22 mouse cellular contexts compared by ENCODE assay signal in the genomic region with DNA sequence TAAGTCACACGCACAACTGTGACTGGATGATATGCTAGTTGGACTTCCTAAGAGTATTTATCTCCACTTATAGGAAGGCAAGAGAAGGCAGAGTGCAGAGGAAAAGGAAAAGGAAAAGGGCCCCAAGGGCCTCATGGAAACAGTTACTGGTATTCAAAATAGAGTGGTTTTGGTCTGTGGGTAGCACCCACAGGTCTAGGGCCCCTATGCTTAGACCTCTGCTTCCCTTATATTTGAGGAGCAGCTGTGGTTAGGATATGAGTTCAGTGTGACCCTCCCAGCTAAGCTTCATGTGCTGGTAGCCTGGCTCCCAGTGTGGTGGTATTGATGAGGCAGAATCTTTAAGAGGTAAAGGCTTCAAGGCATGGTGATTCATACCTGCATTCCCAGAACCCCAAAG.
DNase-seq lines count a peak whose midpoint lies in the region; ATAC-seq lines count a peak whose summit lies in the region.
"Had no signal": no experiment of that assay in that cellular context is flagged by ENCODE, and none has a peak within 500 bp of the region (broad histone marks: within the 10 kb centered on the region; RNA-seq: fewer than 3 reads in every experiment).

No protein-coding gene starts in this region.

- peak; percentile 19 for DNase-seq in 416B (ENCODE audit: low read depth)
- no peak for DNase-seq in left cerebral cortex, postnatal 10 days (ENCODE audit: extremely low spot score in 1 of 2, low spot score in 2 of 2)
- no peak for DNase-seq in lung, postnatal 4 days
- no peak for DNase-seq in yolk sac, embryonic 10.5 days (ENCODE audit: low spot score)
- no peak for DNase-seq in heart, postnatal 14 days
- DNase-seq: adrenal gland, postnatal 10 days; B cell, adult 2 months; cerebellum, adult 11 months; cerebellum, adult 2 months; cerebellum, adult 9-11 months; cerebellum, postnatal 25 days; embryo, embryonic 11 days; gastrocnemius, postnatal 10 days; gastrocnemius, postnatal 36 days; heart, postnatal 36 days had no signal

- intact Hi-C loops in left cerebral cortex, postnatal 10 days (cut with DNase I) = no loop called here
- intact Hi-C loops in heart, postnatal 14 days (cut with DNase I) = no loop called here

- ATAC-seq in activated CD4-positive, CD25-positive, alpha-beta regulatory T cell, adult 4 months = peak; percentile 28
- ATAC-seq in hematopoietic stem cell, adult 5-6 weeks (replicated peaks in 1 of 2; ENCODE audit: insufficient read depth in 1 of 2, low FRiP score in 2 of 2, low TSS enrichment in 1 of 2, low read depth in 1 of 2, poor library complexity in 2 of 2, severe bottlenecking in 2 of 2) = peak; percentile 93 to 95
- ATAC-seq in megakaryocyte, adult 5-6 weeks (ENCODE audit: poor library complexity, severe bottlenecking) = peak; percentile 69; the same call in 1 of the 2 replicates
- ATAC-seq: CD4-positive, CD25-positive, alpha-beta regulatory T cell, adult 4 months; forebrain, embryonic 13.5 days; forebrain, embryonic 16.5 days; intestine, postnatal 0 days had no signal

Comparison
In these comparisons a context has a peak if more than half of its experiments do, and no peak if none do; other contexts are left out.
1. ATAC-seq: peak in every context shown above with its lines; median percentile 94 in hematopoietic stem cell, adult 5-6 weeks; 69 in megakaryocyte, adult 5-6 weeks; 28 in activated CD4-positive, CD25-positive, alpha-beta regulatory T cell, adult 4 months.